Mouse (Mus musculus) brain, adult 10 weeks (tissue): Measurements from ENCODE around the gene Sult1a1. TPM values are rescaled to one million over a fixed set of nuclear protein-coding genes. Genes with fewer than 3 reads are reported as not detected.

Experiments used
- polyA plus RNA-seq: library from polyadenylated mRNA; stranded (reverse); fragments of 350-450 nt; fragmentation: Illumina TruSeq; extraction: RNeasy Lipid Tissue Mini Kit (QIAGEN cat#74804); gene quantifications from one replicate; pipeline ENCODE4 v1.2.3, GENCODE M21; 2015; ENCODE audit warnings: low read depth, low replicate concordance

The Sult1a1 gene
- 21.5 TPM for polyA plus RNA-seq

DNA sequence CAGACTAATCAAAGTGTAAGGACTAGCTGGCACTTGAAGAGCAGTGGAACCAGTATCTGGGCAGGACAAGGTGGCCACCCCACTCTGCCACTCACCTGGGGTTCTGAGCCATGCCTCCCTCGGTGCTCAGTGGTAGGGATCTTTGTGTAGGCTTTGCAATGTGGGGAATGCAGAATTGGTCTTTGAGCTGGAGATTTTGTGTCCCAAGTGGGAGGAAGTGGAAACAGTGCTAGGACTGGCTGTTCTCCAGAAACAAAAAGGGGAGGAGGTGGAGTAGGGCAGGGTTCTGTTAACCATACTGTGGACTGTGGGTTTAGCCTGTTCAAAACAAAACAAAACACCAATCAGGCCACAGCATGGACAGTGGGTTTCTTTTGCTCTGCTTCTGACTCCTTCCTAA lies at the start of gene Sult1a1:
Gene Sult1a1, minus strand, starts transcription at position 226 of the 400 bp plus-strand sequence.

GRCm38 (mm10) chr7:126707442-126708174 lies 31.4 kb upstream of the Sult1a1 start, which contains the start of gene Coro1a:
Gene Coro1a (minus strand): TSS chr7:126707787.

GRCm38 (mm10) chr7:126695631-126696207 lies 19.5 kb upstream of the Sult1a1 start, which contains the start of gene Slx1b:
Gene Slx1b (minus strand): TSS chr7:126695784.

DNA sequence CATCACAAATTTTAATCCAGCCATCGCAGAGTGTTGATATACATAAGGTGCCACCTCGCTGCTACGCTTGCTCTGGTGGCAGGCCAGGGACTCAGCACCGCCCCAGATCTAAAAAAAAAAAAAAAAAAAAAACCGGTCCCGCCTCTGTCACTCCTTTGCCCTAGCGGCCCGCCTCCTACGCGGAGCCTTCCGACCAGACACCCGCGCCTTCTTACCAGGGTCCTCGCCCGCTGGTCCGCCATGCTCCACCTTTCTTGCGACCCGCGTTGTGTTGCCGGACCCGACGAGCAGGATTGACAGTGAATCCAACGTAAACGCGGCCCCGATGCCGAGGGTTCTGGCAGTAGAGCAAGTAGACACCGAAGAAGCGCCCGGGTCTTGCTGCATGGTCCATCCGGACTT lies 19.0 kb upstream of the Sult1a1 start, which contains the start of gene Bola2:
Gene Bola2, plus strand, starts transcription at position 192 of the 402 bp plus-strand sequence.

DNA sequence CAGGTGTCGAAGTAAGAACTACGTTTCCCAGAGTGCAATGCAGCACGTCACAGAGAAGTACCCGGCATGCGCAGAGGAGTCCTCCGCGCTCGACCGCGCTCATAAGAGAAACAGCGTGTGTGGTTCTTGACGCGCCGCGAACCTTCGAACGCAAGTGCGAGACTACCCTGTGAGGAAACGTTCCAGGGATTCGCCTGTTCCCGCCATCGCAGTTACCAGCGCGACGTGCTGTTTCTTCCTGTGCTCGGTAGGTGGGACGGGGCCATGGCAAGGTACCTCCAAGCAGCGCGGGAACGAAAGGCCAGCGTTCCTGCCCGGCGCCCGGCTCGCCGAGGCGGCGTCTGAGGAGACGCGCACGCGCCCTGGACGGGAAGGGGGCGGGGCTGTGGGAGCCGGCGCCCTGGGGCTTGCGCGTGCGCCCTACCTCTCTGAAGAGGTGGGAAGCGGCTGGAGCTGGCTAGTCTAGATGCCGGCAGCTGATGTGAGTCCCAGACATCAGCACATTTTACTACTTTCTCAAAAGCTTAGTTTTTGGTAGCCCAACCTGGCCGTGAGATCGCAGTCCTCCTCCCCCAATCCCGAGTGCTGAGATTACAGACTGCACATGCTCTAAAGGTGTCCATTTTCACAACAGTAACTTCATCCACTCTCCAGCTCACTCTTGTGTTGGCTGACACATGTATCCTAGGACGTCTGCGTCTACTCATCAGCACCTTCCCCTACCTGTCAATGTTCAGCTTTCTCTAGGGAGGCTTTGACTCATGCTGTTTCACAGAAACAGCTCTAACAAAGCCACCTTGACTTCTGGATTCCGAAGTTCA lies 26.8 kb downstream of the Sult1a1 start, which contains the start of gene Sgf29:
Gene Sgf29, plus strand, starts transcription at position 79 of the 821 bp plus-strand sequence.

DNA sequence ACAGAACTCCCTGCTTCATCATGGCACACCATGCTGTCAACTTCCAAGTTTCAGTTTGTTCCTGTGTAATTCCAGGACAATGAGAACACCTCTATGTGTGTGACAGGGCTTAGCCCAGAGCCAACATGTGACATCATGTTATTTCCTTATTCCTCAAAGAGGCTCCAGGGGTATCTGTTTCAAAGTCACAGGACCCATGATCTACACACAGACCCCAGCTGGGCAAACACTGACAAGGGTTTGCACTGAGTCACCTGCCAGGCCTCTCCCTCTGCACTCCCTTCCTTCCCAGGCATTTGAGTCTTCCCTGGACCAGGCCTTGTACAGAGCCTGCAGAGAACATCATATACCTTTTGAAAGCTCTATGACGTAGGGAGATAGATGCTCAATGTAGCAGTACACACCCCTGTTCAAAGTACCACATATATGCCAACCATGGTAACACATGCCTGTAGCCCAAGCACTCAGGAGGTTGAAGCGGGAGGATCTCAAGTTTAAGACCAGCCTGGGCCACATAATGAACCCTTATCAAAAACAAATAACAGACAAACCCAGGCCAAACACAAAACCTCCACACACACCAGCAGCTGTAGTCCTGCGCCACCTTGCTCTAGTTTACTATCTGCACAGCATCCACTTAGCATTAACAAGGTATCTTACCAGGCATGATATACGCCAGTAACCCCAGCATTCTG lies 45.3 kb downstream of the Sult1a1 start, which contains the start of gene Nupr1:
Gene Nupr1, minus strand, starts transcription at position 38 of the 695 bp plus-strand sequence.

Other genes starting within 250 kb of the Sult1a1 start
- 11.4 TPM for gene Rabep2, start 247.7 kb downstream of the Sult1a1 start, polyA plus RNA-seq
- 3.4 TPM for gene Atp2a1, start 213.3 kb downstream of the Sult1a1 start, polyA plus RNA-seq
- gene Sh2b1, start 201.0 kb downstream of the Sult1a1 start, polyA plus RNA-seq: 59.1 TPM
- 89.6 TPM for gene Tufm, start 189.1 kb downstream of the Sult1a1 start, polyA plus RNA-seq
- 90.7 TPM for gene Atxn2l, start 173.0 kb downstream of the Sult1a1 start, polyA plus RNA-seq
- gene Eif3c, start 110.0 kb downstream of the Sult1a1 start, polyA plus RNA-seq: 135 TPM
- gene Apobr, start 91.5 kb downstream of the Sult1a1 start, polyA plus RNA-seq: 0.80 TPM
- gene Cln3, start 90.6 kb downstream of the Sult1a1 start, polyA plus RNA-seq: 21.6 TPM
- not detected for gene Il27, start 81.5 kb downstream of the Sult1a1 start, polyA plus RNA-seq
- 19.3 TPM for gene Nupr1, start 45.6 kb downstream of the Sult1a1 start, polyA plus RNA-seq
- gene Sgf29, start 27.1 kb downstream of the Sult1a1 start, polyA plus RNA-seq: 22.6 TPM
- gene Bola2, start 19.0 kb upstream of the Sult1a1 start, polyA plus RNA-seq: 64.2 TPM
- 14.6 TPM for gene Slx1b, start 19.4 kb upstream of the Sult1a1 start, polyA plus RNA-seq
- gene Coro1a, start 31.4 kb upstream of the Sult1a1 start, polyA plus RNA-seq: 136 TPM
- 169 TPM for gene Mapk3, start 83.2 kb upstream of the Sult1a1 start, polyA plus RNA-seq
- 2.1 TPM for gene Gdpd3, start 89.9 kb upstream of the Sult1a1 start, polyA plus RNA-seq
- gene Ypel3, start 100.5 kb upstream of the Sult1a1 start, polyA plus RNA-seq: 387 TPM
- gene Tbx6, start 105.1 kb upstream of the Sult1a1 start, polyA plus RNA-seq: 1.5 TPM
- 61.6 TPM for gene Ppp4c, start 116.1 kb upstream of the Sult1a1 start, polyA plus RNA-seq
- 55.7 TPM for gene Fam57b, start 121.2 kb upstream of the Sult1a1 start, polyA plus RNA-seq
- not detected for gene 4930451I11Rik, start 155.2 kb upstream of the Sult1a1 start, polyA plus RNA-seq
- gene Doc2a, start 171.0 kb upstream of the Sult1a1 start, polyA plus RNA-seq: 32.7 TPM
- 46.0 TPM for gene Hirip3, start 185.5 kb upstream of the Sult1a1 start, polyA plus RNA-seq
- 57.0 TPM for gene Ino80e, start 185.9 kb upstream of the Sult1a1 start, polyA plus RNA-seq
- gene Taok2, start 208.3 kb upstream of the Sult1a1 start, polyA plus RNA-seq: 79.3 TPM
- gene Tmem219, start 246.5 kb upstream of the Sult1a1 start, polyA plus RNA-seq: 29.0 TPM